Mouse (Mus musculus): Measurements from ENCODE around the gene Slc16a14.

The Slc16a14 gene

GRCm38 (mm10) chr1:84910177-84910804 lies 24.6 kb downstream of the Slc16a14 start:
- DNase-seq (ENCODE audit: low read depth), result peak; percentile 42

- DNase-seq (ENCODE audit: low read depth), result no peak
Observed at GRCm38 (mm10) chr1:84904467-84904866, 30.5 kb downstream of the Slc16a14 start.

- DNase-seq (ENCODE audit: low read depth), result no peak
Observed at GRCm38 (mm10) chr1:84899156-84899555, 35.8 kb downstream of the Slc16a14 start.

- no peak for DNase-seq (ENCODE audit: low read depth)
Observed at GRCm38 (mm10) chr1:84897364-84897763, 37.6 kb downstream of the Slc16a14 start.

GRCm38 (mm10) chr1:84891746-84892145 lies 43.2 kb downstream of the Slc16a14 start:
- DNase-seq (ENCODE audit: low read depth), result no peak

GRCm38 (mm10) chr1:84890503-84890902 lies 44.4 kb downstream of the Slc16a14 start:
- no peak for DNase-seq (ENCODE audit: low read depth)

GRCm38 (mm10) chr1:84890005-84890393 lies 44.9 kb downstream of the Slc16a14 start:
- no peak for DNase-seq (ENCODE audit: low read depth)

- DNase-seq (ENCODE audit: low read depth), result no peak
Observed at GRCm38 (mm10) chr1:84889330-84890004, 45.5 kb downstream of the Slc16a14 start.

- peak; percentile 22 for DNase-seq (ENCODE audit: low read depth)
Observed at GRCm38 (mm10) chr1:84885921-84886320, 49.0 kb downstream of the Slc16a14 start.

GRCm38 (mm10) chr1:84885174-84885573 lies 49.8 kb downstream of the Slc16a14 start:
- peak; percentile 61 for DNase-seq (ENCODE audit: low read depth)

- DNase-seq (ENCODE audit: low read depth), result no peak
Observed at GRCm38 (mm10) chr1:84883889-84884288, 51.0 kb downstream of the Slc16a14 start.

- no peak for DNase-seq (ENCODE audit: low read depth)
Observed at GRCm38 (mm10) chr1:84882937-84883336, 52.0 kb downstream of the Slc16a14 start.

GRCm38 (mm10) chr1:84882066-84882532 lies 52.8 kb downstream of the Slc16a14 start:
- no peak for DNase-seq (ENCODE audit: low read depth)

GRCm38 (mm10) chr1:84881248-84882065 lies 53.5 kb downstream of the Slc16a14 start:
- DNase-seq (ENCODE audit: low read depth), result peak; percentile 86

- no peak for DNase-seq (ENCODE audit: low read depth)
Observed at GRCm38 (mm10) chr1:84879571-84880120, 55.3 kb downstream of the Slc16a14 start.

- DNase-seq (ENCODE audit: low read depth), result no peak
Observed at GRCm38 (mm10) chr1:84877590-84877989, 57.3 kb downstream of the Slc16a14 start.

- no peak for DNase-seq (ENCODE audit: low read depth)
Observed at GRCm38 (mm10) chr1:84872939-84873338, 62.0 kb downstream of the Slc16a14 start.

GRCm38 (mm10) chr1:84872105-84872504 lies 62.8 kb downstream of the Slc16a14 start:
- DNase-seq (ENCODE audit: low read depth), result no peak

GRCm38 (mm10) chr1:84871131-84871530 lies 63.8 kb downstream of the Slc16a14 start:
- no peak for DNase-seq (ENCODE audit: low read depth)

GRCm38 (mm10) chr1:84869498-84869897 lies 65.4 kb downstream of the Slc16a14 start:
- no peak for DNase-seq (ENCODE audit: low read depth)

- no peak for DNase-seq (ENCODE audit: low read depth)
Observed at GRCm38 (mm10) chr1:84868841-84869240, 66.1 kb downstream of the Slc16a14 start.

- DNase-seq (ENCODE audit: low read depth), result no peak
Observed at GRCm38 (mm10) chr1:84868311-84868710, 66.6 kb downstream of the Slc16a14 start.
